Mouse (Mus musculus) midbrain, postnatal 0 days (tissue): ENCODE results near the gene Tbx5. TPM values are rescaled to one million over a fixed set of nuclear protein-coding genes. Genes with fewer than 3 reads are reported as not detected.

Experiments used
- ATAC-seq: fragments of 200-750 bp; cut with Nextera tagmentation; 2 replicates; pipeline ENCODE4 v1.8.0; 2017; ENCODE audit warnings: moderate number of reproducible peaks, mild to moderate bottlenecking, moderate TSS enrichment, moderate library complexity; ENCODE audit not compliant: low FRiP score
- DNase-seq: peaks from one replicate; pipeline ENCODE4 v3.0.0-alpha.2; 2015; ENCODE audit warnings: low spot score
- H3K27ac ChIP-seq: fragments of 300-500 bp; sonication (generic); 2 replicates; pipeline ENCODE4 v1.5.1; 2014; ENCODE audit warnings: low read depth, mild to moderate bottlenecking, low read length, mixed read lengths
- H3K27me3 ChIP-seq: fragments of 300-500 bp; sonication (generic); 2 replicates; pipeline ENCODE4 v1.6.1; 2014; ENCODE audit warnings: low read length, control low read depth, mixed read lengths; ENCODE audit not compliant: insufficient read depth
- H3K36me3 ChIP-seq: fragments of 300-500 bp; sonication (generic); 2 replicates; pipeline ENCODE4 v1.6.1; 2014; ENCODE audit warnings: low read length, control low read depth, mixed read lengths; ENCODE audit not compliant: insufficient read depth
- H3K4me1 ChIP-seq: fragments of 300-500 bp; sonication (generic); 2 replicates; pipeline ENCODE4 v1.6.1; 2014; ENCODE audit warnings: mild to moderate bottlenecking, control low read depth, antibody characterized with exemption, low read length, mixed read lengths; ENCODE audit not compliant: insufficient read depth
- H3K4me2 ChIP-seq: fragments of 300-500 bp; sonication (generic); 2 replicates; pipeline ENCODE4 v1.6.1; 2014; ENCODE audit warnings: low read depth, mild to moderate bottlenecking, low read length, mixed read lengths; ENCODE audit not compliant: poor library complexity, severe bottlenecking
- H3K4me3 ChIP-seq: fragments of 300-500 bp; sonication (generic); 2 replicates; pipeline ENCODE4 v1.5.1; 2014; ENCODE audit warnings: low read depth, mild to moderate bottlenecking, low read length, moderate library complexity
- H3K9ac ChIP-seq: fragments of 300-500 bp; sonication (generic); replicated peaks from 2 replicates; pipeline ENCODE4 v1.6.1; 2014; ENCODE audit warnings: mild to moderate bottlenecking, low read length, moderate library complexity, mixed read lengths; ENCODE audit not compliant: poor library complexity, severe bottlenecking
- H3K9me3 ChIP-seq: fragments of 300-500 bp; sonication (generic); 2 replicates; pipeline ENCODE4 v1.6.1; 2016; ENCODE audit warnings: low read length, control low read depth
- CTCF ChIP-seq: IDR thresholded peaks from 2 replicates; pipeline ENCODE4 v1.5.1; 2016; ENCODE audit warnings: antibody characterized with exemption, mild to moderate bottlenecking
- WGBS: fragments of 180-500 bp; shearing (Covaris S2); extraction: QIAGEN DNeasy Blood & Tissue Kit; methylation state at CpG from one replicate; pipeline ENCODE4 v1.1.7; 2014; 5-methylcytosine and 5-hydroxymethylcytosine counted together
- polyA plus RNA-seq: library from polyadenylated mRNA; unstranded; fragments of >200 nt; fragmentation: Nextera tagmentation; extraction: Ambion mirVana; gene quantifications from 2 replicates; pipeline ENCODE4 v1.2.1, GENCODE M21; 2015
- total RNA-seq: library from RNA; depleted of rRNA; stranded (reverse); fragments of >200 nt; gene quantifications from 2 replicates; pipeline ENCODE4 v1.2.3, GENCODE M21; 2014

Tbx5 gene
- total and polyA plus RNA-seq, 2 experiments from 2014 or later: 0.04 TPM; not detected in 1

DNA sequence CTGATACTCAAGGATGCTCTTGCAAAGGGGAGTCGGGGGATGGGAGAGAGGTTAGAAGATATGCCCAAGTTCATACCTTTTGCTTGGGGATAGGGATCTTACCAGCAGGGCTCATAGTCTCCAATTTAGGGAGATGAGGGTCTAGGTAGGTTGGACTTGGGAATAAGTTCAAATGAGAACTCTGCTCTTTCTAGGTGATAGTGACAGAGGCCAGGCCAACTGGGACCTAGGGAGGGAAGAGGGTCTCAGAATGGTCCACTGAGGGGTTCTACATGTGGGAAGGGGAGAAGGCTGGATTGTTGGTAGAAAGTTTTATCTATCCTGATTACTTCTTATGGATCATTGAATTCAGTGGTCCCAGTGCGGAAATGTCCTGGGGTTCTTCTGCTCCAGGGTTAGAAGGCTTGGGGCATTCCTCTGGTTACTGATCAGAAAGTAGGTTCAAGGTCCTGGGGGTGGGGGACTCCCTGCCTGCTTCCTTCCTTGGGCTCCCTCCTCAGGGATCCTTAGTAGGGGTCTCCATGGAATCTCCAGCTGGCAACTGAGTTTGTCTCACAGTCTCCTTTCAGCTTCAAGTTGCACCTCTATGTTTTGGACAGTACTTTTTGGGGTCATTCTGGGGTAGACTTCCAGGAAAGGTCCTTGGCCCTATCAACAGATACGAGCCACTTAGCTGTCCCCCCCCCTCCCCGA is 10.4 kb downstream of the Tbx5 start:
- whole genome bisulfite sequencing: 12% methylated on average over 4 of the region's 4 CpGs
- no peak for ATAC-seq
- no peak overlapping the region for H3K4me2 ChIP-seq

DNA sequence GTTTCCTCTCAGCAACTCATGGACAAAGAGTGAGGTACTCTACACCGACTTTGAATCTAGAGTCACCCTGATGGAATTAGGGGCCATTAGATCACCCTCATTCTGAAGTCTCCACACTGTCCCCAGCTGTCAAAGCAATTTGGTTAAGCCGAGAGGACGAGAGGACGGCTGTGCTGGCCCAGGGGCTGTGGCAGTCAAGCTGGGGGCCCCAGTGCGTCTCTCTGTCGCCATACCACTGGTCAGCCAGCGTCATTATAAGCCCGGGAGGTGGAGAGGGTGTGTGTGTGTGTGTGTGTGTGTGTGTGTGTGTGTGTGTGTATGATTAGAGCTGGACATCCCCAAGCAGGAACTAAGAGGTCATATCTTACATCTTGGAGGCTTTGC is 10.9 kb downstream of the Tbx5 start:
- 0% methylated on average over 8 of the region's 8 CpGs for WGBS
- Histone ChIP-seq H3K9me3 (no peaks in the 10 kb centered on the region), H3K4me3 (no peak overlapping the region), H3K36me3 (no peaks in the 10 kb centered on the region), H3K27me3 (peaks cover 62% of the 10 kb centered on the region), H3K4me1 (peaks cover 3% of the 10 kb centered on the region; the same call in 1 of the 2 replicates), H3K9ac (no peak overlapping the region), H3K27ac (no peak overlapping the region), H3K4me2 (no peak overlapping the region)
- ATAC-seq (no peak), DNase-seq (no peak)
- TF ChIP-seq CTCF: no peak

More for the DNA sequence above, 10.4 kb downstream of the Tbx5 start:
- Histone ChIP-seq H3K4me3 (no peak overlapping the region), H3K4me1 (peaks cover 3% of the 10 kb centered on the region; the same call in 1 of the 2 replicates), H3K36me3 (no peaks in the 10 kb centered on the region), H3K27me3 (peaks cover 67% of the 10 kb centered on the region), H3K27ac (no peak overlapping the region), H3K9ac (no peak overlapping the region), H3K9me3 (no peaks in the 10 kb centered on the region)
- no peak for DNase-seq
- no peak for TF ChIP-seq CTCF

DNA sequence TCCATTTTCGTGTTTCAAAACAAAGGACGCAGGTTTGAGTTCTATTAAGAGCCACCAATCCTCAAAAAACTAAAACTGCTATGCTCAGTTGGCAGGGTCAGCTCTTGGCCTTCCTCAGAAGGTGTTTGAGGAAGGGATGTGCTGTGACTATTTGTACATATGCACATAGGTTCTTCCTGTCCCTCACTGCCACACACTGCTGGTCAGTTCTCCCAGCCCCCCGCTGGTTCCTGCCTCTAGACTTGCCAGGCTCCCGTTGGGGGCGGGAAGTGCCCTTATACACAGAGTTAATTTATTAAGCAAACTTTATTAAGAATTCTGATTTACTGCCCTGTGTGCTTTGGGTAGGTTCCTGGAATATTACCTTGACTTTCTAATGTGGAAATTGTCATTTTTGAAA is 11.9 kb downstream of the Tbx5 start:
- no peak for TF ChIP-seq CTCF
- no peak overlapping the region for H3K27ac ChIP-seq
- no peak overlapping the region for H3K4me3 ChIP-seq
- DNase-seq (no peak), ATAC-seq (no peak)
- H3K4me2 ChIP-seq: no peak overlapping the region
- H3K36me3 ChIP-seq: no peaks in the 10 kb centered on the region
- H3K4me1 ChIP-seq: peaks cover 3% of the 10 kb centered on the region; the same call in 1 of the 2 replicates
- WGBS: 4% methylated on average over 5 of the region's 5 CpGs
- no peaks in the 10 kb centered on the region for H3K9me3 ChIP-seq
- no peak overlapping the region for H3K9ac ChIP-seq
- H3K27me3 ChIP-seq: peaks cover 52% of the 10 kb centered on the region

DNA sequence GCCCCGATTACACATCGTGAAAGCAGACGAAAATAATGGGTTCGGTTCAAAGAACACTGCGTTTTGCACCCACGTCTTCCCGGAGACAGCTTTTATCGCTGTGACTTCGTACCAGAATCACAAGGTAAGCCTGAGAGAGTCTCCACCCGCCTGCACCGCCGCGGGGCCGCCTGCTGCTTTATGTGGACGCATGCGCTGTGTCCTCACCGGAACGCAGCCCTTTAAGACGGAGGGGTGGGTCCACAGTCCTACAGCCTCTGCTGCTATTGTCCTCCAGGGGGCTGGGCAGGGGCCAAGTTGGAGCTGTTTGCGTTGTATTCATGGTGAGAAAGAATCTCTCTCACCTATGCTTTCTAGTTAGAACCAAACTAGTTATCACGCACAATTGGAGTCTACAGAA is 12.5 kb downstream of the Tbx5 start:
- H3K27ac ChIP-seq: no peak overlapping the region
- H3K4me2 ChIP-seq: peak overlapping the region; percentile 36
- under 1% methylated on average over 21 of the region's 21 CpGs for WGBS
- DNase-seq: peak; percentile 27
- H3K4me3 ChIP-seq: peak overlapping the region; percentile 20
- H3K9ac ChIP-seq: no peak overlapping the region
- no peak for ATAC-seq
- peaks cover 3% of the 10 kb centered on the region; the same call in 1 of the 2 replicates for H3K4me1 ChIP-seq
- no peaks in the 10 kb centered on the region for H3K36me3 ChIP-seq
- H3K9me3 ChIP-seq: no peaks in the 10 kb centered on the region
- peak; percentile 47; the same call in 1 of the 2 replicates for TF ChIP-seq CTCF
- H3K27me3 ChIP-seq: peaks cover 46% of the 10 kb centered on the region

DNA sequence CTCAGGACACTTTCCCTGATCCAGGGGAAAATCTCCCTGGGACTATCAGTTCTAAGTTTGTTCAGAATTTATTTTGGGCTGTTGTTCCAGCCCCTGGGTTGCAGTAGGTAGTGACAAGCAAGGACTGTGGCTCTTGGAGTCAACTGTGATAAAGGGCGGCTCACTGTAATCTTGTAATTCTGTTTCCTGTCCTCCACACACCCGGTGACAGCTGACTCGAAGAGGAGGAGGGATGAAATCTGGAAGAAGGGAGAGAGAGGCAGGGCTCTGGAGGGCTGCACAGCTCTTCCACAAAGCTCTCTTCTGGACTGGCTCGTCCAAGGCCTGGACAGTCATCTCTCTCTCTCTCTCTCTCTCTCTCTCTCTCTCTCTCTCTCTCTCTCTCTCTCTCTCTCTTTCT is 24.6 kb downstream of the Tbx5 start:
- ATAC-seq: no peak
- no peak for DNase-seq
- Histone ChIP-seq H3K27me3 (no peaks in the 10 kb centered on the region), H3K9me3 (no peaks in the 10 kb centered on the region), H3K4me1 (no peaks in the 10 kb centered on the region), H3K4me2 (no peak overlapping the region), H3K9ac (no peak overlapping the region), H3K27ac (no peak overlapping the region), H3K4me3 (no peak overlapping the region), H3K36me3 (no peaks in the 10 kb centered on the region)
- no peak for TF ChIP-seq CTCF
- WGBS: 68% methylated on average over 4 of the region's 4 CpGs

DNA sequence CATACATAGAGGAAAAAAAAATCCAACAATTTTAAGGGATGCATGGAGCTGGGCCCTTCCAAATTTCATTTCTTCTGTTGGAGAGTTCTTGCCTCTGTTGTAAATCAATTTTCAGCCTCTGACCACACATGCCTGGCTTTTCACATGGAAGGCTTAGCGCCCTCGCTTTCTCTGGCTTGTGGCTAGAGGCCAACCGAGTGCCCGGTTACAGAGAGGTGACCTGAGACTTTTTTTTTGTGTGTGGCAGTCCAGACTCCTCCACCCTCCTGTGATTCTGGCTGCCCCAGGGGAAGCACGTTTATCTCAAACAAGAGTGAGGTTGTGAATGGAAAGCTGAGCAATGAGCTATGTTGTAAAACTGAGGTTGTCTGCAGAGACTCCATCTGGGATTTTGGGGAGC is 28.8 kb downstream of the Tbx5 start:
- no peak overlapping the region for H3K4me3 ChIP-seq
- no peak overlapping the region for H3K9ac ChIP-seq
- no peaks in the 10 kb centered on the region for H3K4me1 ChIP-seq
- no peak for TF ChIP-seq CTCF
- H3K4me2 ChIP-seq: no peak overlapping the region
- DNase-seq (no peak), ATAC-seq (no peak)
- WGBS: 62% methylated on average over 5 of the region's 5 CpGs
- no peaks in the 10 kb centered on the region for H3K36me3 ChIP-seq
- no peaks in the 10 kb centered on the region for H3K27me3 ChIP-seq
- no peaks in the 10 kb centered on the region for H3K9me3 ChIP-seq
- no peak overlapping the region for H3K27ac ChIP-seq
